Mouse (Mus musculus) spleen, postnatal 0 days (tissue): ENCODE results near the gene Igsf9. TPM values are rescaled to one million over a fixed set of nuclear protein-coding genes. Genes with fewer than 3 reads are reported as not detected.

Source experiments
- polyA plus RNA-seq: library from polyadenylated mRNA; unstranded; fragments of >200 nt; fragmentation: Nextera tagmentation; extraction: Ambion mirVana; gene quantifications from 2 replicates; pipeline ENCODE4 v1.2.1, GENCODE M21; 2015

The Igsf9 gene
- polyA plus RNA-seq, result 1.5 and 1.7 TPM in 2 replicates

GRCm38 (mm10) chr1:172481540-172482280 is at the start of gene Igsf9:
TSS of gene Igsf9 (plus strand) at chr1:172481788.

GRCm38 (mm10) chr1:172475054-172475741 is 6.4 kb upstream of the Igsf9 start, which contains the start of gene Slamf9:
TSS of gene Slamf9 (plus strand) at chr1:172475358.

GRCm38 (mm10) chr1:172499765-172500441 is 18.3 kb downstream of the Igsf9 start, which contains the start of gene Tagln2:
TSS of gene Tagln2 (plus strand) at chr1:172500047.

GRCm38 (mm10) chr1:172520576-172521440 is 39.2 kb downstream of the Igsf9 start, which contains the start of gene Cfap45:
TSS of gene Cfap45 (plus strand) at chr1:172520801.

Other genes with a start within 250 kb of the Igsf9 start
- not detected in 2 replicates for gene Atp1a4, start 223.4 kb upstream of the Igsf9 start, polyA plus RNA-seq
- 19.6 and 21.5 TPM in 2 replicates for gene Igsf8, start 220.1 kb upstream of the Igsf9 start, polyA plus RNA-seq
- gene Atp1a2, start 183.7 kb upstream of the Igsf9 start, polyA plus RNA-seq, result 1.5 and 2.7 TPM in 2 replicates
- 0.07 TPM in 1 of 2 replicates, not detected in the other for gene Kcnj9, start 152.5 kb upstream of the Igsf9 start, polyA plus RNA-seq
- gene Kcnj10, start 140.6 kb upstream of the Igsf9 start, polyA plus RNA-seq, result 0.28 and 0.35 TPM in 2 replicates
- gene Pigm, start 105.2 kb upstream of the Igsf9 start, polyA plus RNA-seq, result 3.3 and 3.5 TPM in 2 replicates
- 1.2 and 1.3 TPM in 2 replicates for gene Slamf9, start 6.4 kb upstream of the Igsf9 start, polyA plus RNA-seq
- 162 and 194 TPM in 2 replicates for gene Tagln2, start 18.3 kb downstream of the Igsf9 start, polyA plus RNA-seq
- 2.2 and 2.6 TPM in 2 replicates for gene Cfap45, start 39.0 kb downstream of the Igsf9 start, polyA plus RNA-seq
- 0.13 TPM in 1 of 2 replicates, not detected in the other for gene Vsig8, start 74.2 kb downstream of the Igsf9 start, polyA plus RNA-seq
- gene Slamf8, start 108.8 kb downstream of the Igsf9 start, polyA plus RNA-seq, result 0.20 and 0.69 TPM in 2 replicates
- gene Fcrl6, start 120.8 kb downstream of the Igsf9 start, polyA plus RNA-seq, result 0.28 and 0.29 TPM in 2 replicates
- 5.5 and 8.1 TPM in 2 replicates for gene Dusp23, start 151.2 kb downstream of the Igsf9 start, polyA plus RNA-seq
- gene Crp, start 216.3 kb downstream of the Igsf9 start, polyA plus RNA-seq, result 0.18 TPM in 1 of 2 replicates, not detected in the other